In genomic region chr14:20792243-20792921, GRCm38 (mm10) we compare ENCODE assay signal across 7 mouse cellular contexts. TPM values are rescaled to one million over a fixed set of nuclear protein-coding genes. Genes with fewer than 3 reads are reported as not detected.
DNase-seq lines count a peak whose midpoint lies in the region; ATAC-seq and TF ChIP-seq lines count a peak whose summit lies in the region.

No protein-coding gene starts in this region.

- peak overlapping the region; percentile 82 for H3K4me3 ChIP-seq in lung, embryonic 14.5 days (ENCODE audit: low read depth, low read length)
- H3K4me3 ChIP-seq in embryonic facial prominence, embryonic 13.5 days, result peak overlapping the region; percentile 79
- H3K4me3 ChIP-seq in hindbrain, embryonic 16.5 days (ENCODE audit: low read length), result peak overlapping the region; percentile 80
- H3K4me3 ChIP-seq in myocyte, result peak overlapping the region; percentile 41

- no peaks in the 10 kb centered on the region for H3K9me3 ChIP-seq in lung, embryonic 14.5 days (ENCODE audit: low read depth, low read length)
- no peaks in the 10 kb centered on the region for H3K9me3 ChIP-seq in embryonic facial prominence, embryonic 13.5 days
- no peaks in the 10 kb centered on the region for H3K9me3 ChIP-seq in hindbrain, embryonic 16.5 days (ENCODE audit: control insufficient read depth, low read length)

- TF ChIP-seq CTCF in lung, embryonic 14.5 days (IDR thresholded peaks at IDR 0.05; ENCODE audit: low read depth), result no peak

- H3K79me2 ChIP-seq in myocyte (ENCODE audit: control insufficient read depth, insufficient read depth), result peaks cover 56% of the 10 kb centered on the region

- H3K4me1 ChIP-seq in lung, embryonic 14.5 days (ENCODE audit: insufficient read depth), result peaks cover 4% of the 10 kb centered on the region; the same call in 1 of the 2 replicates
- H3K4me1 ChIP-seq in embryonic facial prominence, embryonic 13.5 days, result peaks cover 42% of the 10 kb centered on the region
- peaks cover 22% of the 10 kb centered on the region for H3K4me1 ChIP-seq in hindbrain, embryonic 16.5 days (ENCODE audit: control insufficient read depth, insufficient read depth, low read depth, low read length)

- 63% methylated on average over 8 of the region's 8 CpGs for WGBS in lung, embryonic 14.5 days
- 68% methylated on average over 8 of the region's 8 CpGs for WGBS in embryonic facial prominence, embryonic 13.5 days
- 66% methylated on average over 8 of the region's 8 CpGs for WGBS in hindbrain, embryonic 16.5 days

- H3K36me3 ChIP-seq in lung, embryonic 14.5 days (ENCODE audit: insufficient read depth), result peaks cover 39% of the 10 kb centered on the region
- peaks cover 42% of the 10 kb centered on the region for H3K36me3 ChIP-seq in embryonic facial prominence, embryonic 13.5 days
- 0 out of 2 replicates have a peak, but pooled peaks cover 6% of the 10 kb centered on the region for H3K36me3 ChIP-seq in hindbrain, embryonic 16.5 days (ENCODE audit: control insufficient read depth, insufficient read depth, low read length)
- H3K36me3 ChIP-seq in myocyte (ENCODE audit: control insufficient read depth, insufficient read depth), result peaks cover 19% of the 10 kb centered on the region

- H3K27me3 ChIP-seq in lung, embryonic 14.5 days (ENCODE audit: insufficient read depth, low read length), result no peaks in the 10 kb centered on the region
- H3K27me3 ChIP-seq in embryonic facial prominence, embryonic 13.5 days, result no peaks in the 10 kb centered on the region
- no peaks in the 10 kb centered on the region for H3K27me3 ChIP-seq in hindbrain, embryonic 16.5 days (replicated peaks; ENCODE audit: control insufficient read depth, insufficient read depth, low read length)
- no peaks in the 10 kb centered on the region for H3K27me3 ChIP-seq in myocyte (ENCODE audit: control insufficient read depth, insufficient read depth, insufficient read length)

- no peak for ATAC-seq in lung, embryonic 14.5 days (ENCODE audit: insufficient read depth)
- no peak for ATAC-seq in embryonic facial prominence, embryonic 13.5 days (ENCODE audit: insufficient number of reproducible peaks, insufficient read depth, low FRiP score, low TSS enrichment, low read depth)
- no peak for ATAC-seq in hindbrain, embryonic 16.5 days

- no peak overlapping the region for H3ac ChIP-seq in myocyte (ENCODE audit: control insufficient read depth, insufficient read length)

- no peak overlapping the region for H3K27ac ChIP-seq in lung, embryonic 14.5 days (ENCODE audit: low read depth)
- H3K27ac ChIP-seq in embryonic facial prominence, embryonic 13.5 days, result 0 out of 2 replicates have a peak overlapping the region, but pooled peaks have one; percentile 82
- H3K27ac ChIP-seq in hindbrain, embryonic 16.5 days (ENCODE audit: low read depth, low read length), result no peak overlapping the region; the same call in 1 of the 2 replicates

- DNase-seq in lung, embryonic 14.5 days, result no peak
- DNase-seq in lung, postnatal 10 days, result no peak
- DNase-seq in layer of hippocampus, postnatal 36 days, result no peak
- no peak for DNase-seq in adrenal gland, postnatal 4 days (ENCODE audit: low spot score in 2 of 2)

- H3K9ac ChIP-seq in lung, embryonic 14.5 days, result peak overlapping the region; percentile 69
- peak overlapping the region; percentile 86 for H3K9ac ChIP-seq in embryonic facial prominence, embryonic 13.5 days
- peak overlapping the region; percentile 86 for H3K9ac ChIP-seq in hindbrain, embryonic 16.5 days (ENCODE audit: low read depth, low read length)

- TF ChIP-seq POLR2A in myocyte (IDR thresholded peaks at IDR 0.05; ENCODE audit: insufficient read length, low read depth), result no peak

- peak overlapping the region; percentile 88 for H3K4me2 ChIP-seq in lung, embryonic 14.5 days
- H3K4me2 ChIP-seq in embryonic facial prominence, embryonic 13.5 days, result peak overlapping the region; percentile 87
- H3K4me2 ChIP-seq in hindbrain, embryonic 16.5 days (ENCODE audit: low read length), result peak overlapping the region; percentile 79
- peak overlapping the region; percentile 85 for H3K4me2 ChIP-seq in myocyte (ENCODE audit: low read depth)

TF ChIP-seq in myocyte, 11 proteins besides CTCF, POLR2A, EP300 and RAD21:
- TF ChIP-seq MYOG (IDR thresholded peaks at IDR 0.05; ENCODE audit: control insufficient read depth in 1 of 3, insufficient read depth in 1 of 3, insufficient read length in 2 of 3, low read depth in 2 of 3) (no peak), POLR2AphosphoS2 (IDR thresholded peaks at IDR 0.05; ENCODE audit: insufficient read length, low read depth) (no peak), E2F4 (IDR thresholded peaks at IDR 0.05; ENCODE audit: insufficient read depth) (no peak), SRF (IDR thresholded peaks at IDR 0.05; ENCODE audit: control insufficient read depth, insufficient read length, low read depth) (no peak), MYOD1 (IDR thresholded peaks at IDR 0.05; ENCODE audit: control insufficient read depth in 1 of 3, insufficient read length in 2 of 3, low read depth in 2 of 3) (peak in 1 of 3 experiments; percentile 17), USF1 (IDR thresholded peaks at IDR 0.05; ENCODE audit: low read depth) (no peak)

RNA-seq across cellular contexts. Expression of gene Camk2g, which starts 1.5 kb away (rescaled TPM):
- polyA plus RNA-seq in lung, embryonic 14.5 days (2014; fragmentation: Nextera tagmentation; extraction: Ambion mirVana), result 46.3 and 46.6 TPM in 2 replicates
- 62.6 and 75.3 TPM in 2 replicates for polyA plus RNA-seq in embryonic facial prominence, embryonic 13.5 days (2015; fragmentation: Nextera tagmentation; extraction: Ambion mirVana)
- polyA plus RNA-seq in hindbrain, embryonic 16.5 days (2015; fragmentation: Nextera tagmentation; extraction: Ambion mirVana), result 214 and 241 TPM in 2 replicates
- 57.2 TPM for polyA plus RNA-seq in myocyte (2012; fragmentation: generic; extraction: Trizol)
- total RNA-seq in layer of hippocampus, postnatal 36 days (2021), result 100 to 1,000 TPM; 187 to 199 TPM
- total RNA-seq in adrenal gland, postnatal 4 days (2021), result 10 to 100 TPM; 77.3 to 87.2 TPM

RNA-seq across cellular contexts. Expression of gene Plau, which starts 44.1 kb away (rescaled TPM):
- polyA plus RNA-seq in lung, embryonic 14.5 days (2014; fragmentation: Nextera tagmentation; extraction: Ambion mirVana), result 0.99 TPM in 2 replicates
- polyA plus RNA-seq in embryonic facial prominence, embryonic 13.5 days (2015; fragmentation: Nextera tagmentation; extraction: Ambion mirVana), result 2.3 and 2.4 TPM in 2 replicates
- 0.17 and 0.56 TPM in 2 replicates for polyA plus RNA-seq in hindbrain, embryonic 16.5 days (2015; fragmentation: Nextera tagmentation; extraction: Ambion mirVana)
- polyA plus RNA-seq in myocyte (2012; fragmentation: generic; extraction: Trizol), result 40.1 TPM
- 1 to 10 TPM; 4.2 to 4.3 TPM for total RNA-seq in layer of hippocampus, postnatal 36 days (2021)
- 10 to 100 TPM; 19.8 to 36.6 TPM for total RNA-seq in adrenal gland, postnatal 4 days (2021)

RNA-seq across cellular contexts. Expression of gene Ndst2, which starts 58.0 kb away (rescaled TPM):
- 32.4 and 35.6 TPM in 2 replicates for polyA plus RNA-seq in lung, embryonic 14.5 days (2014; fragmentation: Nextera tagmentation; extraction: Ambion mirVana)
- 27.5 and 28.5 TPM in 2 replicates for polyA plus RNA-seq in embryonic facial prominence, embryonic 13.5 days (2015; fragmentation: Nextera tagmentation; extraction: Ambion mirVana)
- 16.7 and 20.8 TPM in 2 replicates for polyA plus RNA-seq in hindbrain, embryonic 16.5 days (2015; fragmentation: Nextera tagmentation; extraction: Ambion mirVana)
- 11.9 TPM for polyA plus RNA-seq in myocyte (2012; fragmentation: generic; extraction: Trizol)
- 10 to 100 TPM; 16.5 to 16.9 TPM for total RNA-seq in layer of hippocampus, postnatal 36 days (2021)
- 10 to 100 TPM; 46.4 to 49.0 TPM for total RNA-seq in adrenal gland, postnatal 4 days (2021)

Comparison
In these comparisons a context has a peak if more than half of its experiments do, and no peak if none do; other contexts are left out.
1. RNA of gene Plau, which starts 44.1 kb away (polyA plus RNA-seq): 40.1 TPM in myocyte (single experiment); 2.3 to 2.4 TPM in embryonic facial prominence, embryonic 13.5 days, 0.99 TPM in lung, embryonic 14.5 days and 0.17 to 0.56 TPM in hindbrain, embryonic 16.5 days; every median in the first group is over 10 times any median in the second.
2. Peak in every context shown above with its lines, with median percentiles within 50 percentile points of each other: H3K4me2 ChIP-seq, H3K4me3 ChIP-seq and H3K9ac ChIP-seq.